Mouse (Mus musculus) Muller cell, postnatal 12 days (primary cell): Measurements from ENCODE around the gene Ube2j1.

Experiments used
- DNase-seq: peaks from one replicate; pipeline ENCODE4 v3.0.0-alpha.2; 2015; ENCODE audit errors: inconsistent ontology term

Gene Ube2j1

GRCm38 (mm10) chr4:33012484-33012883 lies 18.7 kb upstream of the Ube2j1 start:
- DNase-seq, result no peak

GRCm38 (mm10) chr4:33018361-33018999 lies 12.7 kb upstream of the Ube2j1 start:
- DNase-seq, result peak; percentile 55

GRCm38 (mm10) chr4:33024420-33024819 lies 6.8 kb upstream of the Ube2j1 start:
- DNase-seq, result no peak

DNA sequence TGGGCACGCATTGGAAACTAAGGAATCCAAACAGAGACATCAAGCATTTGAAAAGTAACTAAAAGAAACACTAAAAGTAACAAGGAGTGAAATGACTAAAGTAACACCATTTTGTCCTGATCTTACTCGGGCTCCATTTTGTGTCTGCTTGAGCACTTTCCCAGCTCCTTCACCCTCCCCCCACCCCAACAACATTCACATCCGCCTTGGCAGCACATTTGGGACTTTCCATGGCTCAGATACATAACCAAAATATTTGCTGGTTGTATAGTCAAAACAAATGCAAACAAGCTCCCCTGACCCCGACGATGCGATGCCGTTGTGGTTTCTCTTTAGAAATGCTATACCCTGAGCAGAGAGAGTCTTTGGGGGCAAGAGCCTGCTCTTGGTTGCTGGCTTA lies 2.1 kb upstream of the Ube2j1 start:
- no peak for DNase-seq

- peak; percentile 52 for DNase-seq
These were observed 687 bp upstream of the Ube2j1 start for GRCm38 (mm10) chr4:33030264-33031194.

DNA sequence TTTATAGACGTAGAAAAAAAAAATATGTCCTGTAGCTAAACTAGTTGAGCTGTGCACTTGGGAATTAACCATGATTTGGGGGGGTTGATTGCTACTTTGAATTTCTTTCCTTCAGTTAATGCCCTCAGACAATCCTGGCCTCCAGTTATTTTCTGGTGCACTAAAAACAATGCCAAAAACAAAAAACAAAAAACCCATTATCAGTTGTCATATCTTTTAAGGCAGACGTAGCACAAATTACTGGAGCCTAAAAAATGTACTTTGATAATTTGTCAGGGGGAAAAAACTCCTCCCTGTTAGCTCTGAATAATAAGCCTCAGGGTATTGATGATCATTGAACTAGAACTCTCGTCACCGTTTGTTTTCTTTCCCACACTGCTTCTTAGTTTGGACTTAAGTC lies 829 bp downstream of the Ube2j1 start:
- DNase-seq, result peak; percentile 61

GRCm38 (mm10) chr4:33033515-33033914 lies 2.3 kb downstream of the Ube2j1 start:
- DNase-seq, result no peak

- no peak for DNase-seq
These were observed 8.6 kb downstream of the Ube2j1 start for GRCm38 (mm10) chr4:33039826-33040225.

DNA sequence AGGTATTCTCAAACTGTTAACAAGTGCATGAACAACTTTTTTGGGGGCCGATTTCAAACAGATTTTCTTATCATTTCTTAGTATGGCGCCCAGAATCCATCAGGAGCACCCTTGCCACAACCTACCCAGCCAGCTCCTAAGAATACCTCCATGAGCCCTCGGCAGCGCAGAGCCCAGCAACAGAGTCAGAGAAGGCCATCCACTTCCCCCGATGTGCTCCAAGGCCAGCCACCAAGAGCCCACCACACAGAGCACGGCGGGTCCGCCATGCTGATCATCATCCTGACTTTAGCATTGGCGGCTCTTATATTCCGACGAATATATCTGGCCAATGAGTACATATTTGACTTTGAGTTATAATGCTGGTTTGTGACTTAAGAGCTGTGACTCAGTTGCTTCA lies 18.4 kb downstream of the Ube2j1 start:
- DNase-seq, result no peak

- no peak for DNase-seq
These were observed 20.8 kb downstream of the Ube2j1 start for GRCm38 (mm10) chr4:33052055-33052454.

DNA sequence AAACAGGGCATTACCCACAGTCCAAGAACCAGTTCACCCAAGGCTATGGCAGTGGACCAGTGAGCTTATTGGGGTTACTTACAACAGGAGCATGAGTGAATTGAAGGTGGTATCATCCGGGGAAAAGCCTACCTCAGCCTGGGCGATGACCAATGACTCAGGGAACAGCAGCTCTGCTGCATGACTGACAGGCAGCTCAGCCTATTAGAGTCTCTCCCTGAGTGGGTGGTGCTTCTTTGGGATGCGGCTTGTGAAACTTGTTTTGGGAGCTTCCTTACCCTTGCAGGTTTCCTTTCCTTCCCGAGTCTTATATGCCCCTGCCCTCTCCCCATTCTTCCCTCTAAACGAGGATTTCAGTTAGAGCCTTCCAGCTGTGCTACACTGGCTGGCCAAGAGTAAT lies 21.4 kb downstream of the Ube2j1 start:
- peak; percentile 6 for DNase-seq

GRCm38 (mm10) chr4:33054426-33054825 lies 23.2 kb downstream of the Ube2j1 start:
- no peak for DNase-seq

GRCm38 (mm10) chr4:33056317-33056716 lies 25.1 kb downstream of the Ube2j1 start:
- DNase-seq, result peak; percentile 5

- DNase-seq, result peak; percentile 4
These were observed 26.9 kb downstream of the Ube2j1 start for GRCm38 (mm10) chr4:33057890-33058687.

DNA sequence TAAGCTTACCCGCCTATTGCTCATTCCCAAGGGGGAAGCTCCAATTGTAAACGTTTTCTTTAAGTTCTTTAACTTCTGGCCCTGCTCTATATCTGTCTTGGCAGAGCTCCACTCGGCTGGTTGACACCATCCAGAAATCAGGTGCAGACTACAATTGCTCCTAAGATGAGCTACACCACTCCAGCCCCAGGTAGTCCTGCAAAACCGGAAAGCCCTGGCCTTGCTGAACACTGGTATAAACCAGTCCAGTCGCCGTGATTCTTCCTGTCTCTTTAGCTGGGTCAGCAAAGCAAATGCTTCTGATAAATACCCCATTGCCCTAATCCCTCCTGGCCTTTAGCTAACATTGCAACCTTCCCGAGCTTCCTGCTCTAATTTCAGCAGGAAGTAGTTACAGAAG lies 29.9 kb downstream of the Ube2j1 start:
- DNase-seq, result no peak

DNA sequence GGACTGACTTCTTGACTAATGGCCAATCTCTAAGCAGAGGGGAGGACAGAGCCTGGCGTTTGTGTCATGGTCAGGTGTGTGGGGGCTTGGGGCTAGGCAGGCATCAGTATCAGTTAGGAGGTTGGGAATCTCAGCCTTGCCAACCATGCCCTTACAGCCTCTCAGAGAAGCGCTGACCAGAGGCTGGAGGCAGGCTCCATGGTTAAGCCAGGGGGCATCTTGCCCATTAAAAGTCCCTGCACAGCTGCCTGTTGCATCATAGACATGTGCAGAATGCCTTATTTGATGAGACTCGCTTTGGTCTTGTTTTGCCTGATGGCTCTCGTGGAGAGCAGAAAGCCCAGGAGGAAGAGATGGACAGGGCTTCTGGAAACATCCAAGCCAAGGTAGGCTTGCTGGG lies 31.8 kb downstream of the Ube2j1 start, which contains the start of gene Gabrr2:
Gabrr2 (plus strand) TSS at position 19 of the 400 bp plus-strand sequence.
- DNase-seq, result no peak

- DNase-seq, result no peak
These were observed 33.8 kb downstream of the Ube2j1 start for GRCm38 (mm10) chr4:33064986-33065385.

DNA sequence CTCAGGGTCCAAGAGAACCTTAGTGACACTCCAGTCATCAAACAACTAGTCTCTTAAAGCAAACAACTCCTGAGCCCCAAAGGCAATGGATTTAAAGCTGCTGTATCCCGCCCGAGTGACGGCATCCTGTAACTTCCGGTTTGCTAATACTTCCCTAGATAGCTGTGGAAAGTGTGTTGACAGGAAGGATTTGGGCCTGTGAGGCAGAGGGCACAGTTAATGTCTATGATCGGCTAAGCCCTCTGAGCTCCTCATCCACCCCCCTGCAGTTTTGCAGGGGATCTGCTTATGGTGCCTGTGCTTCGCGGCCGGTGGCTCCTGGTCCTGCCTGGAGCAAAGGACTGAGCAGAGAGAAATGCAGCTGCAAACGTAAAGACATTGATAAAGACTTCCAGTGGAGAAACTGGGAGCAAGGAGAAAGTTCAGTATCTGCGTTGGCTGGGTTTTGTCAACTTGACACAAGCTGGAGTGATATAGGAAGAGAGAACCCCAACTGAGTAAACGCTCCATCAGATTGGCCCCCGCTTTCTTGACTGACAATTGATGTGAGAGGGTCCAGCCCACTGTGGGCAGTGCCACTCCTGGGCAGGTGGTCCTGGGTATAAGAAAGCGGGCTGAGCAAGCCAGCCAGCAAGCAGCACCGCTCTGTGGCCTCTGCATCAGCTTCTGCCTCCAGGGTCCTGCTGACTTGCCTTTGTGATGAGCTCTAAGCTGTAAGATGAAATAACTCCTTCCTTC lies 35.2 kb downstream of the Ube2j1 start:
- DNase-seq, result no peak

- DNase-seq, result no peak
These were observed 36.1 kb downstream of the Ube2j1 start for GRCm38 (mm10) chr4:33067331-33067730.

DNA sequence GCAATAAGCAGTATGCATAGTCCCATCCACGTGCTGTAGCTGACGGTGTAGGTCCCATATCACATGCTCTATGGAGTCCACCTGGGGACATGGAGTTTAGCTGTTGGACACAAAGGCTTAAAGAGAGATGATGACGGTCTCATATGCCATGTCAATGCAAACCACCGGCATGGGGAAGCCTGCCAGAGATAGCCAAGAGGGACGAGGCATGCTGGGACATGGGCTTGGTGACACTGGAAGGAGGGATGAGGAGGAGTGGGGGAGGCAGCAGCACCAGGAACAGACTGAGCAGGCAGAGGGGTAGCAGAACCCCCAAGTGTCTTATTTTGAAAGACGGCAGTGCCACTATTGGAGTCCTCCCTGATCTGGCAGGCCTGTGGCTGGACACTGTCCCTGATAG lies 36.6 kb downstream of the Ube2j1 start:
- DNase-seq, result no peak

DNA sequence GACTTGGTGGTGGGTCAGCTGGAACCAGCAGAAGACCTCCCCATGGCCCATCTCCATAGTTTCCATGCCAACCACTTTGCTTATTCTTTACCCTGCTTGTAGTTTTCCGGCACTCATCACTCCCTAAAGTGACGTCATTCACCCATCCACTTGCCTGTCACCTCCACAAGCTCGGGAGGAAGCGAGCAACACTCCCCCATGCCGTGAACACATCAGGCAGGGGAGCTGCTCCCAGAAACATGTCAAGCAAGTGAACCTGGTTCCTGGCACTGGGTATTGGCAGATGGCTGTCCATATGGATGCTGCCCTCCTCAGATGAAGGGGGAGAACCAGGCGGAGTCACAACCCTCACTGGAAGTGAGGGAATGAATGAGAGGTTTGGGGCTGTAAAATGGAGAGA lies 37.7 kb downstream of the Ube2j1 start:
- no peak for DNase-seq
